ENCODE assay signal across 26 mouse cellular contexts in genomic region chr14:24222273-24222672, GRCm38 (mm10). TPM values are rescaled to one million over a fixed set of nuclear protein-coding genes. Genes with fewer than 3 reads are reported as not detected.
"Had no signal": no experiment of that assay in that cellular context is flagged by ENCODE, and none has a peak within 500 bp of the region (broad histone marks: within the 10 kb centered on the region; RNA-seq: fewer than 3 reads in every experiment).

No protein-coding gene starts in this region.

- H3K4me3 ChIP-seq: gastrocnemius, adult 2 months; heart, embryonic 10.5 days; heart, embryonic 12.5 days; hindbrain, embryonic 10.5 days; hindbrain, embryonic 12.5 days; intestine, embryonic 15.5 days; layer of hippocampus, adult 2 months; limb, embryonic 13.5 days; limb, embryonic 15.5 days; liver, embryonic 12.5 days had no signal

- H3K36me3 ChIP-seq: heart, embryonic 10.5 days; heart, embryonic 12.5 days; hindbrain, embryonic 12.5 days; intestine, embryonic 15.5 days; limb, embryonic 15.5 days; liver, embryonic 12.5 days had no signal

- H3K4me2 ChIP-seq: heart, embryonic 12.5 days; hindbrain, embryonic 12.5 days; hindbrain, embryonic 14.5 days; intestine, embryonic 15.5 days; limb, embryonic 13.5 days; limb, embryonic 15.5 days; liver, embryonic 12.5 days had no signal

- H3K9ac ChIP-seq: heart, embryonic 12.5 days; hindbrain, embryonic 12.5 days; hindbrain, embryonic 14.5 days; intestine, embryonic 15.5 days; limb, embryonic 13.5 days; limb, embryonic 15.5 days; liver, embryonic 12.5 days; liver, embryonic 14.5 days had no signal

- H3K9me3 ChIP-seq: heart, embryonic 10.5 days; heart, embryonic 12.5 days; hindbrain, embryonic 10.5 days; hindbrain, embryonic 12.5 days; intestine, embryonic 15.5 days; limb, embryonic 13.5 days; limb, embryonic 15.5 days; liver, embryonic 12.5 days had no signal

- H3K27me3 ChIP-seq: heart, embryonic 12.5 days; hindbrain, embryonic 12.5 days; intestine, embryonic 15.5 days; limb, embryonic 13.5 days; limb, embryonic 15.5 days had no signal

- H3K27ac ChIP-seq: gastrocnemius, adult 2 months; heart, embryonic 10.5 days; hindbrain, embryonic 10.5 days; hindbrain, embryonic 12.5 days; hindbrain, embryonic 14.5 days; intestine, embryonic 15.5 days; kidney, postnatal 0 days; limb, embryonic 13.5 days; limb, embryonic 15.5 days; liver, embryonic 12.5 days; liver, embryonic 14.5 days had no signal

- ATAC-seq: hindbrain, embryonic 16.5 days; inflammation-experienced regulatory T-cells, adult 6 months; intestine, embryonic 15.5 days; intestine, postnatal 0 days; liver, embryonic 12.5 days had no signal

- DNase-seq: gastrocnemius, postnatal 10 days; gastrocnemius, postnatal 25 days; heart, adult 18-20 months; heart, postnatal 10 days; heart, postnatal 4 days; kidney, postnatal 4 days; layer of hippocampus, adult 9-11 months; layer of hippocampus, postnatal 36 days; left cerebral cortex, postnatal 4 days had no signal

RNA-seq across cellular contexts. Expression of gene Dlg5, which starts 23.4 kb away (rescaled TPM):
- total RNA-seq: granulocyte monocyte progenitor cell, adult 5-6 weeks had no signal
